Mouse (Mus musculus): Measurements from ENCODE around the gene 2410137M14Rik. TPM values are rescaled to one million over a fixed set of nuclear protein-coding genes. Genes with fewer than 3 reads are reported as not detected.

The 2410137M14Rik gene
- total and polyA plus RNA-seq, 3 experiments, result not detected

GRCm38 (mm10) chr17:36970316-36970890 is 10.6 kb downstream of the 2410137M14Rik start:
- no peak for DNase-seq (ENCODE audit: low read depth, low spot score)
- TF ChIP-seq HCFC1 (IDR thresholded peaks at IDR 0.05; ENCODE audit: low read depth, low read length) (no peak), MYB (IDR thresholded peaks at IDR 0.05; ENCODE audit: low read depth, low read length) (no peak)
- Histone ChIP-seq H3K4me3 (ENCODE audit: control insufficient read depth in 1 of 2, insufficient read depth in 1 of 2, low read depth in 2 of 2, low read length in 2 of 2) (no peak overlapping the region), H3K36me3 (ENCODE audit: control insufficient read depth in 1 of 2, insufficient read depth in 2 of 2, low read length in 2 of 2) (no peaks in the 10 kb centered on the region), H3K27ac (ENCODE audit: control insufficient read depth, low read depth, low read length) (no peak overlapping the region), H3K79me2 (ENCODE audit: control insufficient read depth, insufficient read depth, low read length, poor library complexity) (no peaks in the 10 kb centered on the region), H3K9ac (ENCODE audit: control insufficient read depth, low read depth, low read length, poor library complexity, severe bottlenecking) (no peak overlapping the region), H3K27me3 (ENCODE audit: control insufficient read depth in 1 of 2, insufficient read depth in 2 of 2, low read length in 2 of 2) (peaks cover 0 to 3% of the 10 kb centered on the region in 2 experiments; a peak in 1 of 4 replicates), H3K9me3 (replicated peaks; ENCODE audit: insufficient read depth, low read length) (no peaks in the 10 kb centered on the region), H3K4me1 (ENCODE audit: control insufficient read depth in 1 of 2, insufficient read depth in 2 of 2, low read length in 2 of 2) (no peaks in the 10 kb centered on the region)

- TF ChIP-seq ZMIZ1 (IDR thresholded peaks at IDR 0.05; ENCODE audit: low read depth, low read length) (no peak), MEF2A (IDR thresholded peaks at IDR 0.05; ENCODE audit: extremely low read depth, insufficient replicate concordance, low read depth, low read length, poor library complexity, severe bottlenecking) (no peak), ETS1 (IDR thresholded peaks at IDR 0.05; ENCODE audit: low read depth, low read length) (no peak)
- peaks cover 0 to 3% of the 10 kb centered on the region in 2 experiments; a peak in 2 of 4 replicates for H3K27me3 ChIP-seq (ENCODE audit: control insufficient read depth in 1 of 2, insufficient read depth in 2 of 2, low read length in 2 of 2)
- H3K9me3 ChIP-seq (replicated peaks; ENCODE audit: insufficient read depth, low read length), result no peaks in the 10 kb centered on the region
- DNase-seq (ENCODE audit: low read depth, low spot score), result peak; percentile 10
- no peak overlapping the region for H3K4me3 ChIP-seq (ENCODE audit: control insufficient read depth in 1 of 2, insufficient read depth in 1 of 2, low read depth in 2 of 2, low read length in 2 of 2)
- no peak overlapping the region for H3K27ac ChIP-seq (ENCODE audit: control insufficient read depth, low read depth, low read length)
- H3K79me2 ChIP-seq (ENCODE audit: control insufficient read depth, insufficient read depth, low read length, poor library complexity), result no peaks in the 10 kb centered on the region
- H3K4me1 ChIP-seq (ENCODE audit: control insufficient read depth in 1 of 2, insufficient read depth in 2 of 2, low read length in 2 of 2), result no peaks in the 10 kb centered on the region
- no peak overlapping the region for H3K9ac ChIP-seq (ENCODE audit: control insufficient read depth, low read depth, low read length, poor library complexity, severe bottlenecking)
- H3K36me3 ChIP-seq (ENCODE audit: control insufficient read depth in 1 of 2, insufficient read depth in 2 of 2, low read length in 2 of 2), result no peaks in the 10 kb centered on the region
These were observed 14.2 kb downstream of the 2410137M14Rik start for GRCm38 (mm10) chr17:36966875-36967274.

GRCm38 (mm10) chr17:36961125-36961524 is 19.9 kb downstream of the 2410137M14Rik start:
- DNase-seq (ENCODE audit: low read depth, low spot score), result peak; percentile 14
- no peak overlapping the region for H3K4me3 ChIP-seq (ENCODE audit: control insufficient read depth in 1 of 2, insufficient read depth in 1 of 2, low read depth in 2 of 2, low read length in 2 of 2)
- H3K36me3 ChIP-seq (ENCODE audit: control insufficient read depth in 1 of 2, insufficient read depth in 2 of 2, low read length in 2 of 2), result no peaks in the 10 kb centered on the region
- H3K9ac ChIP-seq (ENCODE audit: control insufficient read depth, low read depth, low read length, poor library complexity, severe bottlenecking), result no peak overlapping the region
- no peaks in the 10 kb centered on the region for H3K79me2 ChIP-seq (ENCODE audit: control insufficient read depth, insufficient read depth, low read length, poor library complexity)
- H3K27me3 ChIP-seq (ENCODE audit: control insufficient read depth in 1 of 2, insufficient read depth in 2 of 2, low read length in 2 of 2), result no peaks in the 10 kb centered on the region; a peak in 1 of 4 replicates
- no peaks in the 10 kb centered on the region for H3K9me3 ChIP-seq (replicated peaks; ENCODE audit: insufficient read depth, low read length)
- no peaks in the 10 kb centered on the region; a peak in 1 of 4 replicates for H3K4me1 ChIP-seq (ENCODE audit: control insufficient read depth in 1 of 2, insufficient read depth in 2 of 2, low read length in 2 of 2)
- TF ChIP-seq ZMIZ1 (IDR thresholded peaks at IDR 0.05; ENCODE audit: low read depth, low read length) (no peak), MAX (IDR thresholded peaks at IDR 0.05; ENCODE audit: low read length) (no peak), POLR2AphosphoS2 (IDR thresholded peaks at IDR 0.05; ENCODE audit: low read length) (no peak), SIN3A (IDR thresholded peaks at IDR 0.05; ENCODE audit: low read length) (no peak), MEF2A (IDR thresholded peaks at IDR 0.05; ENCODE audit: extremely low read depth, insufficient replicate concordance, low read depth, low read length, poor library complexity, severe bottlenecking) (no peak), RCOR1 (IDR thresholded peaks at IDR 0.05; ENCODE audit: low read depth, low read length) (no peak), HCFC1 (IDR thresholded peaks at IDR 0.05; ENCODE audit: low read depth, low read length) (no peak), SMC3 (IDR thresholded peaks at IDR 0.05; ENCODE audit: low read depth, low read length) (no peak), TCF12 (IDR thresholded peaks at IDR 0.05; ENCODE audit: low read depth, low read length) (no peak), MAZ (IDR thresholded peaks at IDR 0.05; ENCODE audit: low read depth, low read length) (no peak), ELF1 (IDR thresholded peaks at IDR 0.05; ENCODE audit: low read depth, low read length) (no peak)
- H3K27ac ChIP-seq (ENCODE audit: control insufficient read depth, low read depth, low read length), result no peak overlapping the region

Data from MEL (cell line).